Mouse (Mus musculus): ENCODE measurements around the gene Zfp148. TPM values are rescaled to one million over a fixed set of nuclear protein-coding genes. Genes with fewer than 3 reads are reported as not detected.
A peak's percentile ranks its signal among the peaks of the same experiment; 100 is the strongest.

Gene Zfp148
- total RNA-seq (2015; ENCODE audit: low replicate concordance), result 11.5 and 15.7 TPM in 2 replicates
- total RNA-seq (2017; ENCODE audit: low replicate concordance), result 5.8 and 7.2 TPM in 2 replicates

GRCm38 (mm10) chr16:33379944-33380881, at the start of gene Zfp148:
TSS of gene Zfp148 (plus strand) at chr16:33380836.
- ATAC-seq (replicated peaks; ENCODE audit: low FRiP score, poor library complexity, severe bottlenecking), result peak; percentile 91

GRCm38 (mm10) chr16:33333015-33333414, 47.6 kb upstream of the Zfp148 start:
- ATAC-seq (replicated peaks; ENCODE audit: low FRiP score, poor library complexity, severe bottlenecking), result no peak

- no peak for ATAC-seq (replicated peaks; ENCODE audit: low FRiP score, poor library complexity, severe bottlenecking)
Measured at GRCm38 (mm10) chr16:33337177-33337576, 43.5 kb upstream of the Zfp148 start.

- ATAC-seq (replicated peaks; ENCODE audit: low FRiP score, poor library complexity, severe bottlenecking), result no peak
Measured at GRCm38 (mm10) chr16:33337681-33338080, 43.0 kb upstream of the Zfp148 start.

GRCm38 (mm10) chr16:33338492-33338891, 42.1 kb upstream of the Zfp148 start:
- ATAC-seq (replicated peaks; ENCODE audit: low FRiP score, poor library complexity, severe bottlenecking), result no peak

- ATAC-seq (replicated peaks; ENCODE audit: low FRiP score, poor library complexity, severe bottlenecking), result no peak
Measured at GRCm38 (mm10) chr16:33339476-33339875, 41.2 kb upstream of the Zfp148 start.

- ATAC-seq (replicated peaks; ENCODE audit: low FRiP score, poor library complexity, severe bottlenecking), result no peak
Measured at GRCm38 (mm10) chr16:33342356-33342755, 38.3 kb upstream of the Zfp148 start.

GRCm38 (mm10) chr16:33343106-33343505, 37.5 kb upstream of the Zfp148 start:
- no peak for ATAC-seq (replicated peaks; ENCODE audit: low FRiP score, poor library complexity, severe bottlenecking)

GRCm38 (mm10) chr16:33343601-33344000, 37.0 kb upstream of the Zfp148 start:
- no peak for ATAC-seq (replicated peaks; ENCODE audit: low FRiP score, poor library complexity, severe bottlenecking)

GRCm38 (mm10) chr16:33344379-33344778, 36.3 kb upstream of the Zfp148 start:
- no peak for ATAC-seq (replicated peaks; ENCODE audit: low FRiP score, poor library complexity, severe bottlenecking)

GRCm38 (mm10) chr16:33344875-33345274, 35.8 kb upstream of the Zfp148 start:
- no peak for ATAC-seq (replicated peaks; ENCODE audit: low FRiP score, poor library complexity, severe bottlenecking)

- ATAC-seq (replicated peaks; ENCODE audit: low FRiP score, poor library complexity, severe bottlenecking), result no peak
Measured at GRCm38 (mm10) chr16:33346376-33346775, 34.3 kb upstream of the Zfp148 start.

- no peak for ATAC-seq (replicated peaks; ENCODE audit: low FRiP score, poor library complexity, severe bottlenecking)
Measured at GRCm38 (mm10) chr16:33347134-33347533, 33.5 kb upstream of the Zfp148 start.

- no peak for ATAC-seq (replicated peaks; ENCODE audit: low FRiP score, poor library complexity, severe bottlenecking)
Measured at GRCm38 (mm10) chr16:33357805-33358204, 22.8 kb upstream of the Zfp148 start.

- ATAC-seq (replicated peaks; ENCODE audit: low FRiP score, poor library complexity, severe bottlenecking), result no peak
Measured at GRCm38 (mm10) chr16:33365772-33366171, 14.9 kb upstream of the Zfp148 start.

- no peak for ATAC-seq (replicated peaks; ENCODE audit: low FRiP score, poor library complexity, severe bottlenecking)
Measured at GRCm38 (mm10) chr16:33368632-33369031, 12.0 kb upstream of the Zfp148 start.

- ATAC-seq (replicated peaks; ENCODE audit: low FRiP score, poor library complexity, severe bottlenecking), result no peak
Measured at GRCm38 (mm10) chr16:33370836-33371235, 9.8 kb upstream of the Zfp148 start.

GRCm38 (mm10) chr16:33372611-33373010, 8.0 kb upstream of the Zfp148 start:
- no peak for ATAC-seq (replicated peaks; ENCODE audit: low FRiP score, poor library complexity, severe bottlenecking)

GRCm38 (mm10) chr16:33373326-33373725, 7.3 kb upstream of the Zfp148 start:
- no peak for ATAC-seq (replicated peaks; ENCODE audit: low FRiP score, poor library complexity, severe bottlenecking)

- ATAC-seq (replicated peaks; ENCODE audit: low FRiP score, poor library complexity, severe bottlenecking), result no peak
Measured at GRCm38 (mm10) chr16:33376266-33376665, 4.4 kb upstream of the Zfp148 start.

- ATAC-seq (replicated peaks; ENCODE audit: low FRiP score, poor library complexity, severe bottlenecking), result no peak
Measured at GRCm38 (mm10) chr16:33379219-33379943, 1.3 kb upstream of the Zfp148 start.
